Mouse (Mus musculus) E14TG2a.4 (cell line): ENCODE data around the gene Gpc5.

Experiments used
- CTCF ChIP-seq: conservative IDR thresholded peaks from 2 replicates; pipeline ENCODE4 v1.5.1; 2014; ENCODE audit warnings: low read length
- NANOG ChIP-seq: IDR thresholded peaks from 2 replicates; pipeline ENCODE4 v1.6.1; 2014; ENCODE audit warnings: borderline replicate concordance, low read length, mixed read lengths
- POU5F1 ChIP-seq: IDR thresholded peaks from 2 replicates; pipeline ENCODE4 v1.6.1; 2014; ENCODE audit warnings: low read length, borderline replicate concordance

- no peak for TF ChIP-seq CTCF
- no peak for TF ChIP-seq NANOG
- no peak for TF ChIP-seq POU5F1
Measured at GRCm38 (mm10) chr14:116162586-116162985, 1070.6 kb downstream of the Gpc5 start.
